Mouse (Mus musculus) embryonic fibroblast, embryonic 13.5 days (primary cell): ENCODE measurements at regions not wholly inside any gene's neighbourhood (a gene's known extent, or its start where the extent isn't known, plus 50 kb on each side); places are given as distances from the start of the nearest gene placed in this dataset.

ENCODE experiments used
- CTCF ChIP-seq: IDR thresholded peaks from 2 replicates; pipeline ENCODE4 v1.5.1; 2011; ENCODE audit warnings: mild to moderate bottlenecking, control low read depth, low read length, moderate library complexity, borderline replicate concordance; ENCODE audit not compliant: insufficient read depth
- POLR2A ChIP-seq: IDR thresholded peaks from 2 replicates; pipeline ENCODE4 v1.6.1; 2011; ENCODE audit warnings: low read depth, mild to moderate bottlenecking, control low read depth, low read length, moderate library complexity

DNA sequence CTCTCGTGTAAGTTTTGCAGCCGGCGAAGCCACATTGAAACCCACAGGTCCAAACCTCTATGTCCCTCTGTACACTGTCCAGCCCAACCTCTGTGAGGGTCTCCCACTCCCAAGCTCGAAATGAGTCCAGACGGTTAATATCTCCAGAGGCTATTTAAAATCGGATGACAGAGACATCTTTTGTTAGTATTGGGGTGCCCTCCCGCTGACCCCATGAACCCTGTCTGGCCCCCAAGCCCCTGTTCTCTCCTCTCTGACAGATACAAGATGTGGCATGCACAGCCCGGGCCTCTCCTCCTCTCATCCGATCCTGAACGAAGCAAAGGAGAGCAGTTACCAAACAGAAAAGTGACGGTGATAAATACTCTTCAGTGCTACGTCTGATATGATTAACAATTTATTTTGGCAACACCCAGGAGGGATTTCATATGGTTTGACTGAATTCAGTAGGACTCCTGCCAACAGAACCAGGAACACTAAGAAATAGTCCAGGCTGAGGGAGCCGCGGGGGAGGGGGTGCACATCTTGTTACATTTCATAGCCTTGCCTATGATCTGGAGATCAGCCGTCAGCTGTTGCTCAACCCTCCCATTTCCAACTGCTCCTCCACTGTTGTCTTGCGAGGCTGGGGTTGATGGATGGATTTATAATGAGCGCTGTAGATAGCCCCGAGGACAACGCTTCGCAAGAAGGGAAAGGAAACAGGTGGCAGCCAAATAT lies 266.6 kb upstream of the Klf3 start:
- TF ChIP-seq CTCF (no peak), POLR2A (no peak)
